Mouse (Mus musculus) gastrocnemius, adult 2 months (tissue): ENCODE measurements around the gene Ccnc. TPM values are rescaled to one million over a fixed set of nuclear protein-coding genes. Genes with fewer than 3 reads are reported as not detected.

Experiments
- DNase-seq: peaks from one replicate; pipeline ENCODE4 v3.0.0; 2022
- H3K27ac ChIP-seq: fragments of 200-600 bp; 2 replicates; pipeline ENCODE4 v1.8.1; 2022; ENCODE audit warnings: mild to moderate bottlenecking
- H3K4me3 ChIP-seq: fragments of 200-600 bp; 2 replicates; pipeline ENCODE4 v1.8.1; 2022; ENCODE audit warnings: mild to moderate bottlenecking, moderate library complexity
- CTCF ChIP-seq: fragments of 200-600 bp; IDR thresholded peaks from 2 replicates; pipeline ENCODE4 v1.8.1; 2022; ENCODE audit warnings: antibody characterized with exemption, mild to moderate bottlenecking, moderate library complexity
- intact Hi-C: fragments of 180-260 bp; cut with DNase I; formaldehyde crosslinking; loops from one replicate; pipeline ENCODE4 v1.15.1; 2025
- total RNA-seq, 2 experiments: library from RNA; stranded (reverse); gene quantifications; 2 replicates each; pipeline ENCODE4 v1.2.3; 2021

Ccnc gene
- total RNA-seq, 2 experiments from 2014 or later = 10.1 to 11.8 TPM

DNA sequence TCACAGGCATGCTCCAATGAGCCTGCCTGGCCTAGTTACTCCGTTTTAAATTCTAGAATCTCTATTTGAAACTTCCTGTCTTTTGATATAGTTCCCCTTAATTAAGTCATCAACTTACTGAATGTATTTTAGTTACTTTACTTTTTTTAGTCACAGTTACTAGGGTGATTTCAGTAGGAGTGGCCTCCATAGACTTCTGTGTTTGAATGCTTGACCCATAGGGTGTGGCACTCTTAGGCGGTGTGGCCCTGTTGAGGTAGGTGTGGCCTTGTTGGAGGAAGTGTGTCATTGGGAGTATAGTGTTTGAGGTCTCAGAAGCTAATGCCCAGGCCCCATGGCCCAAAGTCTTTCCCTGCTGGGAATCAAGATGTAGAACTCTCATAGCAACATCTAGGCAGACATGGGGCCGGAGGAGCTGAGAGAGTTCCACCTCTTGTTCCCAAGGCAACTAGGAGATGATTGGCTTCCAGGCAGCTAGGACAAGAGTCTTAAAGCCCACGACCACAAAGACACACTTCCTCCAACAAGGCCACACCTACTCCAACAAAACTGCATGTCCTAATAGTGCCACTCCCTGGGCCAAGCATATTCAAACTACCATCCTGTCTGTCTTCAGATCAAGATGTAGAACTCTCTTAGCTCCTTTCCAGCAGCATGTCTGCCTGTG lies 27.8 kb downstream of the Ccnc start:
- no peak for TF ChIP-seq CTCF
- no peak for DNase-seq
- intact Hi-C loops = no loop called here
- Histone ChIP-seq H3K4me3 (no peak overlapping the region), H3K27ac (no peak overlapping the region)

DNA sequence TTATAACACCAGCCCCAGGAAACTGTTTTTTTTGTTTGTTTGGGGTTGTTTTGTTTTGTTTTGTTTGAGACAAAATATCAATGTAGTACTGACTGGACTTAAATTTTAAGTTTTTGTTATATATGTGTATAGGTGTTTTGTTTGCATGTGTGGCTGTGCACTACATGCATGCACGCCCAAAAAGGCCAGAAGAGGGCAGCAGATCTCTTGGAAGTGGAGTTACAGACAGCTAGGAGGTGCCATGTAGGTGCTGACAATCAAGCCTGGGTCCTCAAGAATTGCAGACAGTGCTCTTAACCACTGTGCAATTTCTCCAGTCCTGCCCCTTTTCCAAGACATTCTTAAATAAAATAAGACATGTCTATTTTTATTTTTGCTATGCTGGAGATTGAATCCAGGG lies 31.4 kb downstream of the Ccnc start:
- H3K4me3 ChIP-seq = no peak overlapping the region
- peak; percentile 11; the same call in 1 of the 2 replicates for TF ChIP-seq CTCF
- no peak for DNase-seq
- H3K27ac ChIP-seq = no peak overlapping the region
- intact Hi-C loops = no loop called here

DNA sequence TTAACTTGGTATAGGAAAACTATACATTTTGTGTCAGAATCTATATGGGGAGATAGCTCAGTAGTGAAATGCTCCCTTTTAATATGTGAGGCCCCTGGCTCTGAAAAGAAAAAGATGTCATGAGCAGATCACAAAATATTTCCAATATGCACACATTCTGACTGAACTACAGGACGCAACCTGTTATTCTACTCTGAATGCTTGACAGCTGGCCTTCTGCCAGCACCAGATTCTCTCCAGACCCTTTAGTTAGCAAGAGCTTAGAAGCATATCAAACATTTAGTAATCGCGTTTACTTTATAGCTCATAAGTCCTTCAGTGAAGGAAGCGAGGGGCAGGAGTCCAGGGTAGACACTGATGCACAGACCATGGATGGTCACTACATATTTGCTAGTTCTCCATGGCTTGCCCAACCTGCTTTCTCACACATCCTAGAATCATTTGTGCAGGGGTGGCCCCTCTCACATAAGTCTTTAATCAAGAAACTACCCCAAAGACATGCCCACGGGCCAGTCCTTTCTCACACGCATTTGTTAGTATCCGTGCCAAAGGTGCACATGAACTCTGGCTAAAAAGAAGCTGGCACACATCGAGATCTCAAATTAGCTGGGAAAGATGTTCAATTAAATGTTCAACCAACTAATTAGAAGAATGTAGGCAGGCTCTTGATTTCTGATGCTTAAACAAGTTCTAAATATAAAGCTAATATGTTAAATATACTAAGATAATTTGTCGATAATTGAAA lies 34.1 kb downstream of the Ccnc start:
- no peak overlapping the region for H3K27ac ChIP-seq
- H3K4me3 ChIP-seq = no peak overlapping the region
- intact Hi-C loops = no loop called here
- TF ChIP-seq CTCF = no peak
- no peak for DNase-seq

DNA sequence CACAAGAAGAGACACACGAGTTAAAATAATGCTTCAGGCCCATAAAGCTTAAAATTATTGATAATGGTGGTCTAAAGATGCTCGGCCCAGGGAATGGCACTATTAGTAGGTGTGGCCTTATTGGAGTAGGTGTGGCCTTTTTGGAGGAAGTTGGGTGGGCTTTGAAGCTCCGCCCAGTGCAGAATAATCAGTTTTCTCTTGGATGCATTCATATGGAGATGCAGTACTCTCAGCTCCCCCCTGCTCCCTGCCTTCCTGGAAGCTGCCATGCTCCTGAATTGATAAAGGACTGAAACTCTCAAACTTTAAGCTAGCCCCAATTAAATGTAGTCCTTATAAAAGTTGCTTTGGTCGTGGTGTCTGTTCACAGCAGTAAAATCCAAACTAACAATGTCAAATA lies 36.3 kb downstream of the Ccnc start:
- intact Hi-C loops = no loop called here
- no peak for DNase-seq
- no peak for TF ChIP-seq CTCF
- H3K4me3 ChIP-seq = no peak overlapping the region
- no peak overlapping the region for H3K27ac ChIP-seq

DNA sequence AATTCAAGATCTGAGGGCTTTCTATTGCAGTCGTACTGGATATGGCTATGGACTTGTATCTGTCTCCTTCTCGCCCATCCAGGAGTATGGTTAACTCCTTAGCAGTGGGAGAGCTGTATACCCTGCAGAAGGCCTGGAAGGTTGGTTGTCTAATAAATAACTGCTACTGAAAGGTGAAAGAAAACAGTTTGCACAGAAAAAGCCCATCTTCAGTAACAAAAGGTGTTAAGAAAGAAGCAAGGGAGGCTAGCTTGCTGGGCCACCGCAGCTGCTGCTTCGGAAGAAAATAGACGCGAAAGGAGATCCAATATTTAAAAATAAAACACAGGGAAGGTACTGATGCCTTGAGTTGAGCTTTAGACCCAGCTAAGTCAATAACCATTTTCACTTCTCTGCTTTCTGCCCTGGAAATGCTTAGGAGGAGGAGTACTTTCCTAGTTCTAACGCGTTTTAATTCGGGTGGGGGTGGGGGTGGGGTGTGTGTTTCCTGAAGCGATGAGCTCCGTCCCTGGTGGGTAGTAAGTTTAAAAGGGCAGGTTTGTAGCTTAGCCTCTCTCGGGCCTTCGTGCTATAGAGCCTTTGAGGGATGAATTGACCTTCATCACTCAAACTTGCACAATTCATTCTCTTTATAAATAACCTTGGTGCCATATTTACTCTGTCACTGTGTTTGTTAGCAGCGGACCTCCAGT lies 38.8 kb downstream of the Ccnc start:
- peak overlapping the region; percentile 83 for H3K27ac ChIP-seq
- H3K4me3 ChIP-seq = peak overlapping the region; percentile 87
- no peak for DNase-seq
- intact Hi-C loops = loop anchor here (5.0 kb wide), 1 partner anchor 34 kb away; no protein-coding TSS in a partner anchor
- TF ChIP-seq CTCF = no peak

DNA sequence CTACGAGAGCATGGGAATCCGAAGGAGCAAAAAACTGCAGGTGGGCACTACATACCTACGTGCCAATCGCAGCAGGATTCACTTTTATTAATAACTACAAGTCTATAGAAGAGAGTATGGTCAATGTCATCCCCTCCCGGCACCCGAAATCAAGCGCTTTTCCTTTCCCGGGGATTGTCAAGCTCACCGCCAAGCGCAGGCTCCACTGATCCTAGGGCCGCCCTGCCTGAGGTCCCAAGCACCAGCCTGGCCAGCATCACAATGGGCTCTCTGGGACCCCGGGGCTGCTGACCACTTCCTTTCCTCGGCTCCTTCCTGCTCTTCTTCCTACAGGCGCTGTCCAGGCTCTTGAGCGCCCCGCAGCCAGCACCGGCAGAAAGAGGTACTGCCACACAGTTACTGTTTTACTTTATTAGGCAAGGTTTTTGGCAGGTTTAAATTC lies 39.4 kb downstream of the Ccnc start, which contains the start of the genes Usp45 and Tstd3:
TSS of gene Usp45 (plus strand) at position 294 of the 442 bp plus-strand sequence.
TSS of gene Tstd3 (minus strand) at position 350 of the 442 bp plus-strand sequence.
- Histone ChIP-seq H3K27ac (peak within 1 kb of the TSS; percentile 83), H3K4me3 (peak within 1 kb of the TSS; percentile 87)
- intact Hi-C loops = loop anchor here (5.0 kb wide), 1 partner anchor 35 kb away; no protein-coding TSS in a partner anchor
- DNase-seq = peak; percentile 84
- TF ChIP-seq CTCF = no peak; the same call in 1 of the 2 replicates

DNA sequence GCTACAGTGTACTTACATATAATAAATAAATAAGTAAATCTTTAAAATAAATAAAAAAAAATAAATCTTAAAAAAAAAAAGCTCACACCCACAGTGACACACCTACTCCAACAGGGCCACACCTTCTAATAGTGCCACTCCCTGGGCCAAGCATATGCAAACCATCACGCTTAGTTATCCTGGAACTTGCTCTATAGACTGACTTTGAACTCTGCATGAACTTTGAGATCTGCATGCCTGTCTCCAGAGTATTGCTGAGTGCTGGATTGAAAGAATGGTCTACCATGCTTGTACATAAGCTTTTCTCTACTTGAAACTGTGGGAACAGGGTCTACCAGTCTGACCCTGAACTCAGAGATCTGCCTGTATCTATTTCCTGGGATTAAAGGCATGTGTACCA lies 43.6 kb downstream of the Ccnc start:
- no peak for TF ChIP-seq CTCF
- no peak for DNase-seq
- no peak overlapping the region for H3K27ac ChIP-seq
- H3K4me3 ChIP-seq = no peak overlapping the region
- intact Hi-C loops = no loop called here

DNA sequence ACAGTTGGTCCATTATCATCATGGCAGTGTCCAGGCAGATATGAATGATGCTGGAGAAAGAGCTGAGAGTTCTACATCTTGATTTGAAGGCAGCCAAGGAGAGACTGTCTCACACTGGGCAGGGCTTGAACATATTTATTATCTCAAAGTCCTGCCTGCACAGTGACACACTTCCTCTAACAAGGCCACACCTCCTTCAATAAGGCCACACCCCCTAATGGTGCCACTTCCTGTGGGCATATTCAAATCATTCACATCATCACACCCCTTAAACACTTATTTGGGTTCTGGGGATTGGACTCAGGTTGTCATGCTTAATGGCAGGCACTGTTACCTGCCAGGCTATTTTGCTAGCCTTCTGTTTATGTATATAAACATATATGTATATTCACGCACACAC lies 44.8 kb downstream of the Ccnc start:
- DNase-seq = no peak
- Histone ChIP-seq H3K4me3 (no peak overlapping the region), H3K27ac (no peak overlapping the region)
- TF ChIP-seq CTCF = no peak
- intact Hi-C loops = no loop called here

DNA sequence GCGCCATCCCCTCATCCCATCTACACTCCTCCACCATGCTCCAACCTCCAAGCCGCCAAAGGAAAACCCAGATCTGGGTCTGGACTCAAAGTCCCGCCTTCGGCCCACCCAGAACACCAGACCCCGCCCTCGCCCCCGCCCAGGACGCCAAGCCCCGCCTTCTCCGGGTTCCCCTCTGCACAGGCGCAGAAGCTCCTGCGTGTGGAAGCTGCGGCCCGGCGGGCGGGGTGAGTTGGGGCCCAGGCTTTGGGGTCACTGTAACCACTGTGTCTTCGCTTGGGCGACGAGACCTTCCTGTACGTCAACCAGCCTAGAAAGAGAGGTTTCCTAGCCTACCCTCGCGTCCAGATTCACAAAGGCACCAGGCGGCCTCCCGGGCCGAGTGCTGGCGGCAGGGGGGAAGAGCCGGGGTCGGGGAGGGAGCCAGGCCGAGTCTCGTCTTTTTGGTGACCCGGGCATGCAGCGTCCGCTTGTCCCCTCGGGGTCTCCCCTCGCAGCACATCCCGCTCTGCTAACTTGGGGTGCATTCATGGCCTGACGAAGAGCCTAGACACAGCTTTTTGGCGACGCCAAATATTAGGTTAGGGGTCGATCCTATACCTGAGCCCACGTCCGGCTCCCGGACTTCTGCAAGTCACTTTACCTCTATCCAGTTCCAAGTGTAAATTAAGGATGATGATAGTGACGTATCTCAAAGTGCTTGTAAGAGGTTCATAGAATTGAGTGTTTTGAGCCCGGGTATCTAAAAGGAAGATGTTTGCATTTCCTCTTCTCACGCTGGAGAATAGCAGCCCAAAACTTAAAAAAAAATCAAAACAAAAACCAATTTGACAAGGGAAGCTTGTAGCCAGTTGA lies 48.8 kb downstream of the Ccnc start:
- intact Hi-C loops = loop anchor here (5.0 kb wide), 1 partner anchor 49 kb away; the partner anchor contains the start of gene Ccnc
- TF ChIP-seq CTCF = no peak
- peak overlapping the region; percentile 91 for H3K27ac ChIP-seq
- DNase-seq = peak; percentile 94
- H3K4me3 ChIP-seq = peak overlapping the region; percentile 99

DNA sequence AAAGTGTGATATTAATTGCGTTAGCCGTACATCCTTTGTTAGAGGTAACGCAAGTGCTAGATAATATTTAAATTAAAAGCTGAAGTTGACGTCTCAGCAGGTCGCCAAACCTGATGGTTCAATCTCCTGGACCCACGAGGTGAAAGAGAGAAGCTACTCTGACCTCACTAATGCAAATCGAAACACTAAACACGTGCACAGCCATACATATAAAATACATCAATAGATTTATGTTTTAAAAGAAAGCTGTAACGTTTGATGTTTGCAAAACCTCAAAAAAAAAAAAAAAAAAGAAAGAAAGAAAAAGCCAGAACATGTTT lies 49.4 kb downstream of the Ccnc start:
- intact Hi-C loops = loop anchor here (5.0 kb wide), 1 partner anchor 50 kb away; the partner anchor contains the start of gene Ccnc
- H3K4me3 ChIP-seq = peak overlapping the region; percentile 99
- TF ChIP-seq CTCF = no peak
- peak overlapping the region; percentile 91 for H3K27ac ChIP-seq
- DNase-seq = no peak

DNA sequence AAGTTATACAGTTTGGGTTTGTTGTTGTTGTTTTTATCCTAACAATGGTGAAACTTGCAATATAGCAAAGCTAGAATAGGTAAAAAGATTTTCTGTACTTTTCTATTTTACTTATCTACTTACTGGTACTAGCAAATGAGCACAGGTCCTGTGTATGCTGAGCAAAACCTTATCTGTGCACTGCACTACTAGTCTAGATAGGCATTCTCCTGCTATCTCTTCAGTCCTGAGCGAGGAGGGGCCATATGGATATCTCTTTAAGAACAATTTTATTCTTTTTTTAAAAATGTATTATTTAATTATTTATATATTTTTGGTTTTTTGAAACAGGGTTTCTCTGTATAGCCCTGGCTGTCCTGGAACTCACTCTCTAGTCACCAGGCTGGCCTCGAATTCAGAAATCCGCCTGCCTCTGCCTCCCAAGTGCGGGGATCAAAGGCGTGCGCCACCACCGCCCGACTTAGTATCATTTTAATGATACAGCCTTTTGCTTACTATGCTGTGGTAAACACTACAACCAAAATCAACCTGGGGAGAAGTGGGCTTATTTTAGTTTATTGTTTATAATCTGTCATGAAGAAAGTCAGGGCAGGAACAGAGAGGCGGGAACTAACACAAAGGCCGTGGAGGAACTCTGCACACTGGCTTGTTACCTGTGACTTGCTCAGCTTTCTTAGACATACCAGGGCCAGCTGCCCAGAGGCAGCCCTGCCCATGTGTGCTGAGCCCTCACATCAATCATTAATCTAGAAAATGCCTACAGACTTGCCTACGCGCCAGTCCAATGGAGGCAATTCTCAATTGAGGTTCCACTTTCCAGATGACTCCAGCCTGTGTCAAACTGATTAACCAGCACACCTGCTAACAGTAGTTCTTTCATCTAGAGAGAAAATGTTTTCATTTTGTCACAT lies 53.6 kb downstream of the Ccnc start:
- Histone ChIP-seq H3K4me3 (no peak overlapping the region), H3K27ac (no peak overlapping the region)
- intact Hi-C loops = no loop called here
- DNase-seq = no peak
- no peak for TF ChIP-seq CTCF
